Mouse (Mus musculus): Measurements from ENCODE around the gene Hcn1.

Gene Hcn1

DNA sequence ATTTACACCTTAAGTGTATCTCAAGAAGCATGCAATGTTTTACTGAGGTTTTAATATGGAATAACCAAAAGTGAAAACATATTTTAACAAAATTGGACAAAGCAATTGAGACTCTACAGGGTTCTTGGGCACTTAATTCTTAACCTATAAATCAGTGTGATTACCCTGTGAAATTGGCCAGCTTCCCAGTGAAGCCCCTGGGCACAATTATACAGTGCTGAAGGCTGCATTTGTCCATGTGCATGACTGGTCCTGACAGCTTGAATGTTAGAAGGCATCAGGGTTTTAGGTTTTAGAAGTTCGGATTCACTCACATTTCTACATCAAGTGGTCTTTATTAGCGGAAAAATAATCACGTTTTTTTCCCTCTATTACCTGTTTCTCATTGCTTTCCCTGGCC, 103.9 kb downstream of the Hcn1 start:
- DNase-seq, result no peak

DNA sequence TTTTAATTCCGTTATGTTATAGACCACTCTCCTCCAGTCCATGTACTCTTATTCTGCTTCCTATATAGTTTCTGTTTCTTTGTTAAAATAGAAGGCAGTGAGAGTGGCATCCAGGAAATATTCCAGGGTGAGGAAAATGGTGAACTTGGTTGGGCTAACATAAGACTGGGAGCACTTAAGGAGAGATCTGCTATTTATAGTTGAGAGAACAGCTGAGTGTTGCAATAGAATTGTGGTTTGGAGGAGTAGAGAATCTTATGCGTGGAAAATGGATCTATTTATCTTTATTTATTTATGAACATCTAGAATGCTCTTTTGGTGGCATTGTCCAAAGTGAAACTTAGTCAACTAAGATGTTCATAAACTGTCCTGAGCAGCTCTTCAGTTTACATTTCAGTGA, 104.4 kb downstream of the Hcn1 start:
- DNase-seq, result no peak

DNA sequence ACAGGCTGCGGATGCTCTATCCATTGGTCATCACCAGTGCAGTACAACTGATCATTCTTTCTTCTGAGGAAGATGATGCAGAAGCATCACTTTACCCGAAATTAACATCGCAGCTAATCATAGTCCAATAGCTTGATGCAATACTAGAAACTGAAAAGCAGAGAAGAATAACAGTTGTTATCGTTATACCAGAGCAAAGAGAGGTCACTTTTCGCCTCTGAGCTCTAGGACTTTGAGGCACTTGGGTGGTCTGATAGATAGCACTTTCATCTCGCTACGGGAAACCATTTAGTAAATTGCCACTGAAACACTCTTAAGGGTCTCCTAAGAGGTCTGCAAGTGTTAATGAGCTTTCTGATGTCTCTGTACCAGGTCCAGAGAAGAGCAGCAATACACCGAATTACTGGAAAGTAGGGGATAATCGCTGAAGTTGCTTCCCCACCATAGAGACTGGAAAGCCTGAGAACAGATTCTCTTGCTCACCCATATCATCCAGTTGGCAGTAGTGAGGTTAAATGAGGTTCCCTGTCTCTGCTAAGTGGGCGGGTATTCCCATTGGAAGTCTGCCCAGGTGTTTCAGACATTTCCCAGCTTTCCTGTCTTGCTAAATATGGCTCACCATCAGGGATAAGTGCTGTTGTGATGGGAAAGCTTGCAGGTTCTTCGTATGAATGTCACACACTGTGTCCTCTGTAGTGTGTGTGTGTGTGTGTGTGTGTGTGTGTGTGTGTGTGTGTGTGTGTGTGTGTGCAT, 105.0 kb downstream of the Hcn1 start:
- DNase-seq, result peak; percentile 73

DNA sequence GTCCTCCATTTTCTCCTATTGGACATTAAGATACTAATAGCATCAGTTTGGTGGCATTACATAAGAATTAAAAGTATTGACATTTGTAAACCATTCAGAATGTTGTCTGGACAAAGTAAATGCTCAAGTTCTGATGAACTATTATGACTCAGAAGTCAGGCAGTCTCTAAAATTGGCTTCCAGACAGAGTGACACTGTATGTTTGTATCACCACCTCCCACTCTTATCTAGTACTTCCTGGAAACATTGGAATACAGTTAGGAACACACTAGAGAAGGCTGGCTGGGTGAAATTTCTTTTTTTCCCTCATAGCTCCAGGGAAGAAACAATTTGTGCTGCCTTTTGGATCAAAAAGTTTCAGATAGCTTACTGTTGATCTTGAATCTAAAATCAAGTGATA, 108.7 kb downstream of the Hcn1 start:
- peak; percentile 20 for DNase-seq

DNA sequence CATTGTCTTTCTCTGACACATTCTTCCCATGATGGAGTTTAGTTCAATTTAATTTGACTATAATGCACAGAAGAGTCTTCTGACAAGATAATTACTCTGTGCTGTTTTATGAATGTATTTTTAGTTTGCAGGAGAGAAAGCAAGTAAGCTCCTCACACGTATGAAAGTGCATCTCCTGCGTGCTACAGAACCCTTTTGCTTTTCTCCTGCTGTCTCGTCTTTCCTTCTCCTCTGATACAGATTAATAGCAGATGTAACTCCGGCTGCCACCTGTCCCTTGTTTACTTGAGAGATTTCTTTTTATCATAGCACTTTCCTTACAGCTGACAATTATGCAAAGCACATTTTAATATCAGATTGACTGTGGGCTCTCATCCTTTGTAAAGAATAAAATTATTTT, 120.0 kb downstream of the Hcn1 start:
- DNase-seq, result no peak

DNA sequence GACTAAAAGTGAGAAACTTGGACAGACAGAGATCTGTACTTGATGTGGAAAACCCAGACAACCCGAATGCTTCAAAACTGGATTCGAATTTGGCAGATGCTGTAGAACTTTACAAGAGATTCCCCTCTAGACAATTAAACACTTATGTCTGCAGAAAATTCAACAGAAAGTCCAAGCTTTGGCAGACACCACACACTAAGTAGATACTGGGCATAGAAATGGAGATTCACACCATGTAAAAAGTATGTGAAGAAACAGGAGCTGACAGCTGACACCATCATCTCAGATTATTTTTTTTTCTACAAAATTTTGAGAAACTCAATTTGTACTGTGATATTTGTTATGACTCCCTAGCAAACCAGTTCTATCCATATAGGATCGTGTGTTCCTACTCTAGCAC, 122.0 kb downstream of the Hcn1 start:
- no peak for DNase-seq

DNA sequence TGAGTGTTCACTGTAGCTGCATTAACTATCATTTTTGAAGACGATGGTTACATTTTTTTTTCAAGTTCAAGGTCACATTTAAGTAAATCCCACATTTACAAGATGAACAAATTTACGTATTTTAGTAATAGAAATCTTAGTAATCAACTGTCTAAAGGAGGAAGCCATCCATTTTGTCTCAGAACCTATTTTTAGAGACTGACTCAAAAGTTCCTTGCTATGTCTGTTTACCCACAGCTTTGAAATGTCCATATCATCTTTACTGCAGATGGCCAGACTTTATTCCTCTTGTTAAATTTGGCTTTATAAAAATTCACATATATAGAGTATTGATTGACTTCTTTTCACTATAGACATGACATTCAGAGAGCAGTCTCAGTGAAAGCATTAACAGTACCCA, 126.3 kb downstream of the Hcn1 start:
- no peak for DNase-seq

DNA sequence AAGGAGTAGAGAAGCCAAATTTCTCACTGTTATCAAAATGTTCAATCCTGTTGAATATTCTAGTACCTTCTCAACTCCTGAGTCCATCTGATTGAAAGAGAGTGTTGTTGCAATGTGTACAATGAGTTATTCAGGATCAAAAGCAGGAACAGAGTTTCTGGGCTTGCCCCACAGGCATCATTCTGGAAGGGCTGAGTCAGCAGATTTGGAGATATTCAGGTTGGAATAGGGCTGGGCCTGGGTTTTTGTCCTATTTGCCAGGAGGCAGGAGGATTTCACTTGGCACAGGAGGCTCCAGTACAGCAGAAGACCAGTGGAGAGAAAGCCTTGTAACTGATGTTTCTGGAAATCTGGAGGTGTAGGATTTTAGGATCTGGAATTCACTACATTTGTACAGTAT, 130.6 kb downstream of the Hcn1 start:
- DNase-seq, result no peak

DNA sequence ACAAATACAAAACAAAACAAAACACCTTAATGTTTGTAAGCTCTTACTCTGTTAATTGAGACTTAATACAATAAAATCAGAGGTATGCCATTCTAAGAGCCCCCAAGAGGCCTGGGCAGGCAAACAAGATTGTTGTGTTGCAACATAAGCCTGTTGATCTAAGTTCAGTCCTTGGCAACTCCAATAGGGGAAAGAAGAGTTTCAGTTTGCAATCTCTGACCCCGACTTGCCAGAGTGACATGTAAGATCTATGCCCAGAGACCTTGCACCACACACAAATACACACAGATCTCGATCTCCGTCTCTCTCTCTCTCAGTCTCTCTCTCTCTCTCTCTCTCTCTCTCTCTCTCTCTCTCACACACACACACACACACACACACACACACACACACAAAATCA, 142.3 kb downstream of the Hcn1 start:
- no peak for DNase-seq

DNA sequence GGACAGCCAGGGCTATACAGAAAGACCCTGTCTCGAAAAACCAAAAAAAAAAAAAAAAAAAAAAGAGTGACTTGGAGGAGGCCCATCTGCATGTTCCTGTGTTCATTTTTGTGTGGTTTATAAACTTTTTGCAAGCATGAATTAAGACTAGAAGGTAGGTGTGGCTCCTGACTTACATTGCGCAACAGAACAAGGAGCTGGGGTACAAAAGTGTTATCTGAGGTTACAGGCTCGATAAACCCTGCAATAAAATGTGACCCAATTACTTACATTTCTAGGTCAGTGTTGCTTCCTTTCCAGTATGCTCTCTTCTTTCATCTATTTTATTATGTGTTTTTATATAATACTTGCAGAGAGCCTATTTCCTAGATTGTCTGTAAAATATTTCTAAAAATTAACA, 143.1 kb downstream of the Hcn1 start:
- DNase-seq, result no peak

DNA sequence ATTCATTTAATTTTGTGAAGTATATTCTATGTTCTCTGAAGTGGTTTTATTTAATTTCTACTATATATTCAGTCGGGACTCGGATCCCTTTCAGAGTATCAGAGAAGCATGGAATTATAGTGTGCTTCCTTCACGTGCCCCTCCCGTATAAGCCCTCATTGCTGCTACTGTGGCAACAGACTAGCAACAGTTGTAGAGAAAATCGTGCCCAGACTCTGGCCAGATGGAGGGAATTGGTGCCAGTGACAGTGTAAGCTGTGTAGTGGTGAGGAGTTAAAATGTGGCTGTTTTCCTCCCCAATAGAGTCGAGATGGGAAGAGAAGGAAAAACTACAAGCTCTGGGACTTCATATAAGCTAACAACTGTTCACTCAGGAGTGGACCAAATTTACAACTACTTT, 163.4 kb downstream of the Hcn1 start:
- no peak for DNase-seq

DNA sequence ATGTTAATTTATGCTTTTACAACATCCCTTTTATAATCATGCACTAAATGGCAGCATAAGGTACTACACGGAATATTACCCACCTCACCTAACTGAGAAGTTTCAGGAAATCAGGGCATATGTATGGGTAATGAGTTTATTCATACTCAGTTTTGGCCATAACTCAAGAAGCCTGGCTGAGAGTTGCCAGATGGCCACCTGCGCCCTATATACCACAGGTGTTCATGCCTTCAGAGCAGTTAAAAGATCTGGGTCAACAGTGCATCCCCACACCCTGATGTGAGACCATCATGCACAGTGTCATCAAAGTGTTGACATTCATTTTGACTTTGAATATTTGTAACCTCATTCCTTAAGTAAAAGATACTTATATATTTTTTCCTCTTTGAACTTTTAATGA, 183.3 kb downstream of the Hcn1 start:
- no peak for DNase-seq

DNA sequence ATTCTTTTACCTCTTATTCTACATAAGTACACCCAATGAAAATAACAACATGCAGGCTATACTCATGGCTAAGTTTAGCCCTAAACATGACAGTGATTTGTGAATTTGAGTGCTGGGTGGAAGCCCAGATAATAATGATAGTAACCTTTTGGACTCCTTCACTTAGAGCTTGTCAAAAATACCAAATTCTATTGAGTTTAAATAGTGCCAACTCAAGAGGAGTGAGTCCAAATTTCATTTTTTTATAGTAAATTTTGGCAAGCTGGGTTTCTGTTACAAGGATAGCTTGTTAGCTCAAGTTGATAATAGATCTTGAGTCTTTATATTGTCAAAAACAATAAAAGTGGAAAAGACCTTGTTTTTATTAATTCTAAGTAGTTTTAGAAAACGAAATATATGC, 190.7 kb downstream of the Hcn1 start:
- DNase-seq, result peak; percentile 1

DNA sequence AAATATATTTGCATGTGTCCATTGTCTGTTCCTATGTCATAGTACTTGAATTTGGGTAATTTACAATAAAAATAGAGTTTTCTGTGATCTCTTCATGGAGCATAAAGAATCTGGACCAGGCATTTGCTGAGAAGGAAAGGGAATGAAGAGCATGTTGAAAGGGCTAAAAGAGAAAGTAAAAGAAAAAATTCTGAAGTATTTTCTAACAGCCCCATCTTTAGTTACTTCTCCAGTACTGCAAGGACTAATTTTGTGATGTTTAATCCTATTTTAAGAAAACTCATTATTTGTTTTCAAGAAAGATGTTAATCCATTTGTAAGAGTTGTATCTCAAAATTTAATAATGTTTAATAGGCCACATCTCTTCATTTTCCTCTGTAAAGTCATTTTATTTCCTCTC, 198.9 kb downstream of the Hcn1 start:
- DNase-seq, result no peak

DNA sequence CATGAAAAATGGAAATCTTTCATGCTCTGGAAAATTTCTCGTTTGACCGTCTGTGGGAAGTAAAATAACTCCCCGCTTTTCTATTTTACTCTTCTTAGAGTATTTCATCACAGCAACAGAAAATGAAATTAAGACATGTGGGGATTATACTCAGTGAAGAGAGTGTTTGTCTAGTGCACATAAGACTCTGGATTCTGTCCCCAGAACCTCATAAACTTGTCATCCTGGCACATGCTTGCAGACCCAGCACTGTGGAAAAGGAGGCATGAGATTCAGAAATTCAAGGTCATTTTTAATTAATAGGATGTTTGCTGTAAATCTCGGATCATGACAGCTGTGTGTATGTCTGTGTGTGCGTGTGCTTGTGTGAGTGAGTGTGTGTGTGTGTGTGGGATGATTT, 225.5 kb downstream of the Hcn1 start:
- no peak for DNase-seq

DNA sequence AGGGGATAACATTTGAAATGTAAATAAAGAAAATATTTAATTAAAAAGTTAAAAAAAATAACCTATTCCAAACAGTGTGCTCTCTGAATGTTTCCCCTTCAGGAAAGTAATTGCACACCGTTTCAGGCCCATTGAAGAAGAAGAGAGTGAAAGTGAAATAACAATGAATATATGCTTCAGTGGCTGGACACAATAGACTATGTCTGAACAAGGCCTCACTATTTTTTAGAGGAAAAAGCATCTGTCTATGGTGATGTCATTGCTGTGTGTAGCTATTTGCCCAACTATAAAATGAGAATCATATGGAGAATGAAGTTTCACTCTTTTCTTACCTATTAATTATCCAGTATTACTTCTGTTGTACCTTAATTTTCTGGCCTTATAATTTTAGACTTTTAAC, 234.5 kb downstream of the Hcn1 start:
- no peak for DNase-seq

DNA sequence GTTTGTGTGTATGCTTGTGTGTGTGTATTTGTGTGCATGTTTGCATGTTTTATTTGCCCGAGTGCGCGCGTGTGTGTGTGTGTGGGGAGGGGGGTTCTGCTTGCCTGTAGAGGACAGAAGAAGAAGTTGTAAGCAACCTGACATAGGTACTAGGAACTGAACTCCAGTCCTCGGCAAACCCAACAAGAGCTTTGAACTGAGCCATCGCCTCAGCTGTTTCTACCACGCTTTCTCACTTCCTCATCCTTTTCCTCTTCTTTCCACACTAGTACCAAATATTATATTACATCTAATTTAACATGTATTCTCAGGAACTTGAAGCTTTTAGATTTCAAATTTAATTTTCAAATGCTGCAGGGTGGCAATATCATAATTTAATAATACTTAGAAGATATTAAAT, 236.1 kb downstream of the Hcn1 start:
- no peak for DNase-seq

DNA sequence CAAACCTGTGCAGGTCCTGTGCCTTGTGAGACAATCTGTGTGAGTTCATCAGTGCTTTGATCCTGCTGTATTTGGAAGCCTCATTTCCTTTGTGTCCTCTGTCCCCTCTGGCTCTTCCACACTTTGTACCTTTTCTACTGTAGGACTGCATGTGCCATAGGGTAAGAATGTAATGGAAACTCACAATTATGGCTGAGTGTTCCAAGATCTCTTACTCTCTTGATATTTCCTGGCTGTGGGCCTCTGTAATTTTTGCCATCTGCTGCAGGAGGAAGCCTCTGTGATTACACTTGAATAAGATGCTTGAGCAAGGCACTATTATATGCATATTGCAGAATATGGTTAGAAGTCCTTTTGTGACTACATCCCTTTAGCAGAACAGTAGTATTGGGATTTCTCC, 240.2 kb downstream of the Hcn1 start:
- no peak for DNase-seq

DNA sequence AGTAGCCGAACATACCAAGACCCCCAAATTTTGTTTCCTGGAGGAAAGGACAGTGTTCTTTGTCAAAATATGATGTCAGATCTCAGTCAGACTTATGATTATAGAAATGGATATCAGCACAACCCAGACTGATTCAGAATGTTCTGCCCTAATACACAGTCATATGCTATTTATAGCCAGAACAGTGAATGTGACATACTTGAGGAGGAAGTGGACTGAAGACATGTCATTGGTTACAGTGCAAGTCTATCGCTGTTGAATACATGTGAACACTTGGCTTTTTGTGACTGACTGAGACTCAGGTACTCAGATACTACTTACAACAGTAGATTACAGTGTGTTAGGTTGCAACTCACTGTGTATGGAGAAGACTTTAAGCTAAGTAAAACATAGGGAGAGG, 245.2 kb downstream of the Hcn1 start:
- DNase-seq, result no peak

DNA sequence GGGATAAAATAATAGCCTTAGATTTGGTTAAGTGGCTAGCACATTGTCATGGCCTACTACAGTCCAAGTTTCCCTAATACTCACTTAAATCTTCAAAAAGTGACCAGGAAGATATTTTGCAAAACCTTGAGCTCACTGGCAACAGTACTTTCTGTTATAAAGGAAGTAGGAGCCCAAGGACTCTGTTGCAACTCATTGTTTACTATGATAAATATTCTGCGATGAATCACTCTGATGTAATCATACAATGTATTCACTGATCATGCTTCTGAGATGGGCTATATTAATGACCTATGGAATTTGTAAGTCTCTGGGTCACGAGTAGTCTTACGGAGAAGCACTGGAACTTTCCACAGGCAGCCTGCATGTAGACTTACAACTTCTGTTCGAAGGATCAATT, 246.6 kb downstream of the Hcn1 start:
- no peak for DNase-seq

DNA sequence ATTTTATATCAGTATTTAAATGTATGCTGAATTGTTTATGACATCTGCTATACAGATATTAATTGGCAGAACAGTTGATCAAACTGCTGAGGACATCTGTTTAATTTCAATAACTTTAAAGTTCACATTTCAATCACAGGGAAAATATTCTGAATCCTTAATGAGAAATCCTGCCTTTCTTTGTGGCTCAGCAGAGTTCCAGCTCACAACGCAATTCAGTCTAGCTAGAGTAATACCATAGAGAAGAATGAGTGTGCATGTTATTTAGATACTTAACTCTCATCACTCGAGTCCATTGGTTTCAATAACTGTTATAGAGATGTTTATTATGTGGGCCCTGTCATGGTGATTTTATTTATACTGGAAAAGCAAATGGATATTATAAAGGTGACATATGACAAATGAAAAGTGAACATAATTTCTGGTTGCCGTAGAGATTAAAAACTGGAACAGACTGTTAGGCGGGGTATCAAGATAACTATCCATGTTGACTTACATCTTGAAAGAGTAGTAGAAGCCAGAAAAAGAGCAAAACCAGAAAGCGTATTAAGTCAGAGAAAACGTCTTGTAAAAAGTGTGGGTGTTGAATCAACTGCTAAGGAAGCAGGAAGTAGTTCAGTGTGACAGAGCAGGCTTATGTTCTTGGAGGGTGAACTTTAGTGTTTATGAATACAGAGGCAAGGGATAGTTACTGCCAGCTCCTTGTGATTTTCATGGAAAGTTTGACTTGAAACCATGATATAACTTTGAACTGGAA, 250.0 kb downstream of the Hcn1 start:
- DNase-seq, result no peak

DNA sequence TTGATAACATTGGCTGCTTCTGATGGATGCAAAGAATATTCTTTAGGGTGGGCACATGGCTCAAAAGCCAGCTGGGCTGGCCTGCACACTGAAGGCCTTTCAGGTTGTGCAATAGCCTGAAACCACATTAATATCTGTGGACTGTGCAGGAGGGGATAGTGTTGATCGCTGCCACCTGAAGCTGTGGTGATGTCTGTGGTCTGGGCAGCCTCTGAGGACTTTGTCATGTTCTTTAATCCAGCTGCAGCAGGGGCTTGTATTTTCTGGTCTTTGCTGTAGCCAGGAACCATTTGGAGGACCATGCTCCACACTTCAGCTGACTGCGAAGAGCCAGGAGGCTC, 250.6 kb downstream of the Hcn1 start:
- DNase-seq, result no peak

DNA sequence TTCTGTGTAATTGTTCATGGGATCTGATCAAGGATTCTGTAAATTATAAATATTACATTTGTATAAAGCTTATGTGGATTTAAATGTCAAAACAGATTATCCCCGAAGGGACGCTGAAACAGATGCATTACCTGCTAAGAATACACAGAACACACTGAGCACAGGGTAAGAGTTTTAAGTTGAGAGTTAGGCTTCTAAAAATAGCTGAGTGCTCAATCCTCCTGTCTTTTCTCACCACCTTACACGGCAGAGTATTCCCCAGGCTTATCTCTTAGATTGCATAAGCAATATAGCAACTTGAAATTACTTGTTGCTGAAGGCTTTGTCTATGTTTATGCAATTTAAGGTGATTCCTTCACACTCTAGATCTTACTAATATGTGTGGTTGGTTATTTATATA, 256.3 kb downstream of the Hcn1 start:
- DNase-seq, result no peak

DNA sequence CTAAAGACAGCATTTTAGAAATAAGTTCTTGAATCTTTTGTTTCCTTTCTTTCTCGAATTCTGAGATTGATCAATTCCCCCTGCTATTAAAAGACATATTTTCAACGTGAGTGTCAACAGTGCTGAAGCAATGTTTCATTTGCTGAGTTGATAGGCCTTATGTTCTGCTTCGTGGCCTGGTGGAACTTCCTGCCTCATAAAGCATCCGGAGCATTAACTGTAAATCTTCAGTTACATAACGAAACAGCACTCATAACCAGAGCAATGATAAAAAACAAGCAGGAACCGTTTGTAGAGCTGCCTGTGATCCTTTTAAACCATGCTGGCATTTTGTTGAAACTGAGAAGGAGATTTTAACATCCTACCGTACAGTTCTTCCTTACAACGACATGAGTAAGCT, 275.7 kb downstream of the Hcn1 start:
- DNase-seq, result no peak
